24 mouse cellular contexts compared by ENCODE assay signal in genomic region chr2:33167060-33167459, GRCm38 (mm10). TPM values are rescaled to one million over a fixed set of nuclear protein-coding genes. Genes with fewer than 3 reads are reported as not detected.
DNase-seq lines count a peak whose midpoint lies in the region; ATAC-seq lines count a peak whose summit lies in the region.
"Had no signal": no experiment of that assay in that cellular context is flagged by ENCODE, and none has a peak within 500 bp of the region (broad histone marks: within the 10 kb centered on the region; RNA-seq: fewer than 3 reads in every experiment).

No protein-coding gene starts in this region.

- no peak overlapping the region for H3K4me2 ChIP-seq in limb, embryonic 12.5 days
- H3K4me2 ChIP-seq: embryonic facial prominence, embryonic 12.5 days; forebrain, embryonic 13.5 days; forebrain, embryonic 15.5 days had no signal

- H3K9ac ChIP-seq in limb, embryonic 12.5 days (replicated peaks): no peak overlapping the region
- H3K9ac ChIP-seq: embryonic facial prominence, embryonic 12.5 days; forebrain, embryonic 13.5 days; forebrain, embryonic 15.5 days had no signal

- peak; percentile 62 for ATAC-seq in granulocyte monocyte progenitor cell, adult 5-6 weeks (replicated peaks; ENCODE audit: poor library complexity, severe bottlenecking)
- ATAC-seq in limb, embryonic 12.5 days (ENCODE audit: insufficient number of reproducible peaks, insufficient read depth, low FRiP score, low TSS enrichment, low read depth): no peak
- ATAC-seq in megakaryocyte progenitor cell, adult 5-6 weeks (replicated peaks; ENCODE audit: poor library complexity): 0 out of 2 replicates have a peak, but pooled peaks have one; percentile 44
- ATAC-seq: activated CD4-positive, CD25-positive, alpha-beta regulatory T cell, adult 4 months; CD4-positive, CD25-positive, alpha-beta regulatory T cell, adult 4 months; forebrain, embryonic 13.5 days; forebrain, embryonic 15.5 days; Patski had no signal

- no peak for DNase-seq in urinary bladder, postnatal 25 days (ENCODE audit: low spot score)
- no peak for DNase-seq in right cerebral cortex, postnatal 4 days
- DNase-seq in urinary bladder, postnatal 36 days (ENCODE audit: low spot score in 2 of 2): no peak
- DNase-seq: adrenal gland, adult 8-10 months; adrenal gland, postnatal 14 days; adrenal gland, postnatal 36 days; B cell, adult 2 months; cerebellum, adult 11-12 months; cerebellum, adult 2 months; cerebellum, adult 9-10 months; cerebellum, postnatal 10 days; cerebellum, postnatal 25 days had no signal

- peaks cover 65% of the 10 kb centered on the region for H3K4me1 ChIP-seq in limb, embryonic 12.5 days (replicated peaks)

- H3K36me3 ChIP-seq in limb, embryonic 12.5 days: no peaks in the 10 kb centered on the region
- H3K36me3 ChIP-seq: embryonic facial prominence, embryonic 10.5 days; embryonic facial prominence, embryonic 12.5 days had no signal

- H3K27ac ChIP-seq in limb, embryonic 12.5 days: 0 out of 2 replicates have a peak overlapping the region, but pooled peaks have one; percentile 35
- H3K27ac ChIP-seq: embryonic facial prominence, embryonic 10.5 days; forebrain, embryonic 13.5 days; forebrain, embryonic 15.5 days had no signal

- H3K4me3 ChIP-seq in limb, embryonic 12.5 days (replicated peaks): no peak overlapping the region
- H3K4me3 ChIP-seq: embryonic facial prominence, embryonic 10.5 days; embryonic facial prominence, embryonic 12.5 days; forebrain, embryonic 13.5 days; forebrain, embryonic 15.5 days had no signal

- WGBS in limb, embryonic 12.5 days: 90% methylated on average over 3 of the region's 3 CpGs

- no peaks in the 10 kb centered on the region for H3K9me3 ChIP-seq in limb, embryonic 12.5 days
- H3K9me3 ChIP-seq: embryonic facial prominence, embryonic 10.5 days; embryonic facial prominence, embryonic 12.5 days; forebrain, embryonic 13.5 days; forebrain, embryonic 15.5 days; G1E had no signal

- no peaks in the 10 kb centered on the region for H3K27me3 ChIP-seq in limb, embryonic 12.5 days
- H3K27me3 ChIP-seq: CH12.LX; embryonic facial prominence, embryonic 12.5 days; forebrain, embryonic 13.5 days; forebrain, embryonic 15.5 days; Patski had no signal

RNA-seq across cellular contexts. Expression of gene Garnl3, which starts 35.6 kb away (rescaled TPM):
- total RNA-seq in granulocyte monocyte progenitor cell, adult 5-6 weeks (2014; fragmentation: Nextera tagmentation): not detected in 2 replicates
- total RNA-seq in granulocyte monocyte progenitor cell, adult 5-6 weeks (2017): 0.13 TPM in 1 of 2 replicates, not detected in the other
- polyA plus RNA-seq in limb, embryonic 12.5 days (2016; fragmentation: Nextera tagmentation; extraction: Ambion mirVana): 15.7 and 16.4 TPM in 2 replicates
- 0.12 TPM in 1 of 2 replicates, not detected in the other for total RNA-seq in megakaryocyte progenitor cell, adult 5-6 weeks (2015)
- total RNA-seq in megakaryocyte progenitor cell, adult 5-6 weeks (2017): 0.03 TPM in 1 of 2 replicates, not detected in the other
- polyA plus RNA-seq: G1E had no signal

RNA-seq across cellular contexts. Expression of gene Angptl2, which starts 48.8 kb away (rescaled TPM):
- 0.92 and 1.6 TPM in 2 replicates for total RNA-seq in granulocyte monocyte progenitor cell, adult 5-6 weeks (2014; fragmentation: Nextera tagmentation)
- total RNA-seq in granulocyte monocyte progenitor cell, adult 5-6 weeks (2017): 1.3 TPM in 2 replicates
- polyA plus RNA-seq in limb, embryonic 12.5 days (2016; fragmentation: Nextera tagmentation; extraction: Ambion mirVana): 54.7 and 65.0 TPM in 2 replicates
- total RNA-seq in megakaryocyte progenitor cell, adult 5-6 weeks (2015): 0.74 and 0.78 TPM in 2 replicates
- 1.7 and 2.4 TPM in 2 replicates for total RNA-seq in megakaryocyte progenitor cell, adult 5-6 weeks (2017)
- polyA plus RNA-seq: G1E had no signal
